In the genomic region with DNA sequence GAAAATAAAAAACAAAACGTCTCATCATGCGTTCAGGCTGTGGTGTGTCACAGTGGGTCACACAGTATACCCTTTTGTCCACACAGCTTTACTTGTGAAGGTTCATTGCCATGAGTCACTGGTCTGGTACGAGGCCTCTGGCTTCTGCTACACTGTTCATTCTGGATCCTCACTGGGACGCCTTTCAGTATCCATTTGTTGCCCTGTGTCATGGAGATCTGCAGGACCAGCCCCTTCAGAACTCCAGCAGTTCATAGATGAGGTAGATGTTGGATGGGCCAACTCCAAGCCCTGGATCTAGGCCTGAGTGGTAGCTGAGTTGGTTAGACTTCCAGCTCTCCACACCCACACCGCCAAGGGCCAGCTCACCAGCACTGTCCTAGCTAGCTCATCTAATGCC, we compare ENCODE assay signal across 16 mouse cellular contexts.
"Had no signal": no experiment of that assay in that cellular context is flagged by ENCODE, and none has a peak within 500 bp of the region (broad histone marks: within the 10 kb centered on the region; RNA-seq: fewer than 3 reads in every experiment).

No protein-coding gene starts in this region.

- H3K9ac ChIP-seq: limb, embryonic 12.5 days; limb, embryonic 15.5 days; liver, embryonic 14.5 days; liver, postnatal 0 days; lung, embryonic 14.5 days; midbrain, embryonic 13.5 days had no signal

- ATAC-seq: liver, postnatal 0 days; lung, postnatal 0 days; midbrain, embryonic 13.5 days; midbrain, embryonic 16.5 days had no signal

- H3K4me3 ChIP-seq: layer of hippocampus, adult 2 months; limb, embryonic 12.5 days; limb, embryonic 15.5 days; megakaryocyte, embryonic 14.5 days; midbrain, embryonic 10.5 days; midbrain, embryonic 13.5 days had no signal

- H3K9me3 ChIP-seq: limb, embryonic 12.5 days; limb, embryonic 15.5 days; megakaryocyte, embryonic 14.5 days; midbrain, embryonic 10.5 days; midbrain, embryonic 13.5 days had no signal

- H3K27ac ChIP-seq: kidney, postnatal 0 days; layer of hippocampus, adult 2 months; limb, embryonic 12.5 days; limb, embryonic 15.5 days; liver, embryonic 14.5 days; midbrain, embryonic 10.5 days; midbrain, embryonic 13.5 days had no signal

- DNase-seq: kidney, postnatal 25 days; left cerebral cortex, postnatal 4 days; liver, postnatal 0 days; lung, embryonic 14.5 days; lung, postnatal 36 days had no signal

- H3K4me1 ChIP-seq: midbrain, embryonic 10.5 days; midbrain, embryonic 13.5 days had no signal

- H3K27me3 ChIP-seq: limb, embryonic 12.5 days; limb, embryonic 15.5 days; megakaryocyte, embryonic 14.5 days; midbrain, embryonic 13.5 days had no signal

- H3K4me2 ChIP-seq: limb, embryonic 12.5 days; limb, embryonic 15.5 days; liver, embryonic 11.5 days; lung, embryonic 14.5 days; midbrain, embryonic 13.5 days had no signal

- H3K36me3 ChIP-seq: limb, embryonic 12.5 days; limb, embryonic 15.5 days; midbrain, embryonic 10.5 days; midbrain, embryonic 13.5 days had no signal
